Mouse (Mus musculus) ES-E14 (cell line): Measurements from ENCODE around the gene Acoxl.

Experiments used
- CHD2 ChIP-seq: IDR thresholded peaks from 2 replicates; pipeline ENCODE4 v1.6.1; 2014; ENCODE audit warnings: mild to moderate bottlenecking, low read depth, low read length, inconsistent platforms
- MAFK ChIP-seq: IDR thresholded peaks from 2 replicates; pipeline ENCODE4 v1.6.1; 2014; ENCODE audit warnings: mild to moderate bottlenecking, low read depth, low read length, inconsistent platforms; ENCODE audit not compliant: insufficient read depth
- ZC3H11A ChIP-seq: IDR thresholded peaks from 2 replicates; pipeline ENCODE4 v1.6.1; 2012; ENCODE audit warnings: low read depth, mild to moderate bottlenecking, inconsistent platforms, low read length, borderline replicate concordance
- ZNF384 ChIP-seq: IDR thresholded peaks from 2 replicates; pipeline ENCODE4 v1.6.1; 2012; ENCODE audit warnings: low read depth, low read length, inconsistent platforms

DNA sequence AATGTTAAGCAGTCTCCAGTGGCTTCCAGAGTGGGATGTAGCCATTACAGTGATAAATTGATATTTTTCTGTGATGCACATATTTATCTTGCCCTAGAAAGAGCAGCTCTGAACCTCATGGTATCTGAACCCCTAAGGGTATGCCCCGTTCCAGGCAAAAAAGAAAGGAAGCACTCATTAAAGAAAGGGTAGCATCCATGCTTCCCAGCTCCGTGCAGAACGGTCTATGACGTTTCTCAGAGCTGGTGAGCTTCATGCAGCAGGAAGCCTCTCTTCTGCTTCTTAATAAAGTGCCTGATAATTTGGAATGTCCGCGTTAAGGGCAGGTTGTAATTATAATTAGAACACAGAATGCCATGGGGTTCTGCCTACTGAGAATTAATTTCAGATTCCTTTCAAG lies 240.6 kb downstream of the Acoxl start:
- no peak for TF ChIP-seq CHD2
- TF ChIP-seq MAFK, result no peak
- TF ChIP-seq ZNF384, result no peak
- no peak for TF ChIP-seq ZC3H11A
